Mouse (Mus musculus) hindbrain, embryonic 16.5 days (tissue): ENCODE data around the gene Npas4. TPM values are rescaled to one million over a fixed set of nuclear protein-coding genes. Genes with fewer than 3 reads are reported as not detected.

Experiments
- ATAC-seq: fragments of 200-750 bp; cut with Nextera tagmentation; 2 replicates; pipeline ENCODE4 v1.8.0; 2017; ENCODE audit warnings: moderate TSS enrichment, moderate library complexity
- H3K27ac ChIP-seq: fragments of 300-500 bp; sonication (generic); 2 replicates; pipeline ENCODE4 v1.5.1; 2014; ENCODE audit warnings: low read depth, mild to moderate bottlenecking, control low read depth, low read length, moderate library complexity
- H3K27me3 ChIP-seq: fragments of 300-500 bp; sonication (generic); replicated peaks from 2 replicates; pipeline ENCODE4 v1.6.1; 2014; ENCODE audit warnings: low read length; ENCODE audit not compliant: control insufficient read depth, insufficient read depth
- H3K36me3 ChIP-seq: fragments of 300-500 bp; sonication (generic); 2 replicates; pipeline ENCODE4 v1.6.1; 2014; ENCODE audit warnings: mild to moderate bottlenecking, low read length, moderate library complexity, mixed read lengths; ENCODE audit not compliant: control insufficient read depth, insufficient read depth
- H3K4me1 ChIP-seq: fragments of 300-500 bp; sonication (generic); 2 replicates; pipeline ENCODE4 v1.6.1; 2014; ENCODE audit warnings: low read depth, low read length; ENCODE audit not compliant: control insufficient read depth, insufficient read depth
- H3K4me2 ChIP-seq: fragments of 300-500 bp; sonication (generic); 2 replicates; pipeline ENCODE4 v1.6.1; 2014; ENCODE audit warnings: mild to moderate bottlenecking, low read length, control low read depth, moderate library complexity
- H3K4me3 ChIP-seq: fragments of 300-500 bp; sonication (generic); 2 replicates; pipeline ENCODE4 v1.5.1; 2014; ENCODE audit warnings: mild to moderate bottlenecking, low read length, control low read depth, moderate library complexity
- H3K9ac ChIP-seq: fragments of 300-500 bp; sonication (generic); 2 replicates; pipeline ENCODE4 v1.6.1; 2014; ENCODE audit warnings: low read depth, mild to moderate bottlenecking, control low read depth, low read length, moderate library complexity
- H3K9me3 ChIP-seq: fragments of 300-500 bp; sonication (generic); 2 replicates; pipeline ENCODE4 v1.6.1; 2014; ENCODE audit warnings: mild to moderate bottlenecking, low read length, moderate library complexity; ENCODE audit not compliant: control insufficient read depth
- WGBS: fragments of 180-500 bp; shearing (Covaris S2); extraction: QIAGEN DNeasy Blood & Tissue Kit; methylation state at CpG from one replicate; pipeline ENCODE4 v1.1.7; 2014; 5-methylcytosine and 5-hydroxymethylcytosine counted together
- polyA plus RNA-seq: library from polyadenylated mRNA; unstranded; fragments of >200 nt; fragmentation: Nextera tagmentation; extraction: Ambion mirVana; gene quantifications from 2 replicates; pipeline ENCODE4 v1.2.1, GENCODE M21; 2015

The Npas4 gene
- polyA plus RNA-seq, 1 experiment from 2014 or later: 0.41 TPM

- no peaks in the 10 kb centered on the region for H3K27me3 ChIP-seq
- peak overlapping the region; percentile 92 for H3K27ac ChIP-seq
- H3K4me1 ChIP-seq: peaks cover 33% of the 10 kb centered on the region
- peak overlapping the region; percentile 80 for H3K4me2 ChIP-seq
- no peaks in the 10 kb centered on the region for H3K36me3 ChIP-seq
- H3K9ac ChIP-seq: peak overlapping the region; percentile 65
- peak overlapping the region; percentile 41 for H3K4me3 ChIP-seq
- no peaks in the 10 kb centered on the region for H3K9me3 ChIP-seq
- under 1% methylated on average over 39 of the region's 39 CpGs for WGBS
- peak; percentile 98 for ATAC-seq
Measured at GRCm38 (mm10) chr19:5001666-5002406, 11.7 kb upstream of the Npas4 start.

- H3K9me3 ChIP-seq: no peaks in the 10 kb centered on the region
- H3K4me3 ChIP-seq: no peak overlapping the region
- WGBS: 75% methylated on average over 6 of the region's 6 CpGs
- no peak overlapping the region for H3K27ac ChIP-seq
- H3K4me2 ChIP-seq: peak overlapping the region; percentile 35; the same call in 1 of the 2 replicates
- no peaks in the 10 kb centered on the region for H3K27me3 ChIP-seq
- H3K4me1 ChIP-seq: peaks cover 37% of the 10 kb centered on the region
- no peak for ATAC-seq
- peak overlapping the region; percentile 22; the same call in 1 of the 2 replicates for H3K9ac ChIP-seq
- H3K36me3 ChIP-seq: no peaks in the 10 kb centered on the region
Measured at GRCm38 (mm10) chr19:4999445-5000140, 9.5 kb upstream of the Npas4 start.

- H3K27me3 ChIP-seq: peaks cover 8% of the 10 kb centered on the region; the same call in 1 of the 2 replicates
- H3K27ac ChIP-seq: peak overlapping the region; percentile 26
- H3K4me3 ChIP-seq: no peak overlapping the region
- no peaks in the 10 kb centered on the region for H3K9me3 ChIP-seq
- H3K36me3 ChIP-seq: no peaks in the 10 kb centered on the region
- peaks cover 42% of the 10 kb centered on the region for H3K4me1 ChIP-seq
- ATAC-seq: no peak
- 41% methylated on average over 5 of the region's 5 CpGs for WGBS
- H3K9ac ChIP-seq: no peak overlapping the region
- no peak overlapping the region for H3K4me2 ChIP-seq
Measured at GRCm38 (mm10) chr19:4994043-4994442, 3.9 kb upstream of the Npas4 start.

- Histone ChIP-seq H3K4me3 (no peak overlapping the region), H3K27ac (no peak overlapping the region), H3K4me1 (peaks cover 42% of the 10 kb centered on the region), H3K36me3 (no peaks in the 10 kb centered on the region), H3K9ac (no peak overlapping the region), H3K4me2 (peak overlapping the region; percentile 29), H3K27me3 (peaks cover 8% of the 10 kb centered on the region; the same call in 1 of the 2 replicates), H3K9me3 (no peaks in the 10 kb centered on the region)
- WGBS: 4% methylated on average over 9 of the region's 9 CpGs
- ATAC-seq: no peak
Measured at GRCm38 (mm10) chr19:4992904-4993303, 2.8 kb upstream of the Npas4 start.

GRCm38 (mm10) chr19:4992371-4992770 lies 2.3 kb upstream of the Npas4 start:
- Histone ChIP-seq H3K4me2 (0 out of 2 replicates have a peak overlapping the region, but pooled peaks have one; percentile 29), H3K27me3 (peaks cover 9% of the 10 kb centered on the region), H3K27ac (no peak overlapping the region), H3K4me1 (peaks cover 40% of the 10 kb centered on the region), H3K9me3 (no peaks in the 10 kb centered on the region), H3K9ac (no peak overlapping the region), H3K36me3 (no peaks in the 10 kb centered on the region), H3K4me3 (no peak overlapping the region)
- ATAC-seq: no peak
- 15% methylated on average over 8 of the region's 8 CpGs for WGBS

- Histone ChIP-seq H3K4me1 (peaks cover 40% of the 10 kb centered on the region), H3K4me3 (peak overlapping the region; percentile 56), H3K4me2 (peak overlapping the region; percentile 81), H3K9me3 (no peaks in the 10 kb centered on the region), H3K27me3 (peaks cover 18% of the 10 kb centered on the region), H3K9ac (peak overlapping the region; percentile 55; the same call in 1 of the 2 replicates), H3K36me3 (no peaks in the 10 kb centered on the region), H3K27ac (peak overlapping the region; percentile 78; the same call in 1 of the 2 replicates)
- ATAC-seq: no peak
- WGBS: 3% methylated on average over 12 of the region's 22 CpGs
Measured at GRCm38 (mm10) chr19:4990716-4991115, 600 bp upstream of the Npas4 start.

- H3K9me3 ChIP-seq: no peaks in the 10 kb centered on the region
- 11% methylated on average over 45 of the region's 47 CpGs for WGBS
- H3K27ac ChIP-seq: peak overlapping the region; percentile 78
- peak overlapping the region; percentile 56 for H3K4me3 ChIP-seq
- H3K27me3 ChIP-seq: peaks cover 24% of the 10 kb centered on the region
- H3K36me3 ChIP-seq: no peaks in the 10 kb centered on the region
- H3K4me2 ChIP-seq: peak overlapping the region; percentile 81
- peak overlapping the region; percentile 70 for H3K9ac ChIP-seq
- ATAC-seq: peak; percentile 83
- H3K4me1 ChIP-seq: peaks cover 37% of the 10 kb centered on the region
Measured at GRCm38 (mm10) chr19:4989434-4990255, 471 bp downstream of the Npas4 start.

- peak overlapping the region; percentile 70 for H3K9ac ChIP-seq
- peaks cover 34% of the 10 kb centered on the region for H3K4me1 ChIP-seq
- no peaks in the 10 kb centered on the region for H3K36me3 ChIP-seq
- H3K27ac ChIP-seq: no peak overlapping the region
- no peaks in the 10 kb centered on the region for H3K9me3 ChIP-seq
- H3K4me3 ChIP-seq: peak overlapping the region; percentile 56
- 0 out of 2 replicates have a peak, but pooled peaks have one; percentile 1 for ATAC-seq
- 2% methylated on average over 13 of the region's 13 CpGs for WGBS
- H3K27me3 ChIP-seq: peaks cover 30% of the 10 kb centered on the region
- H3K4me2 ChIP-seq: peak overlapping the region; percentile 81
Measured at GRCm38 (mm10) chr19:4989013-4989412, 1.1 kb downstream of the Npas4 start.
